Mouse (Mus musculus): ENCODE measurements around the gene BC004004.
"Not testable (repeated sequence)": the region's sequence is repeated elsewhere in the genome, so short reads cannot be mapped to it uniquely, and the experiment has no call there.

BC004004 gene

DNA sequence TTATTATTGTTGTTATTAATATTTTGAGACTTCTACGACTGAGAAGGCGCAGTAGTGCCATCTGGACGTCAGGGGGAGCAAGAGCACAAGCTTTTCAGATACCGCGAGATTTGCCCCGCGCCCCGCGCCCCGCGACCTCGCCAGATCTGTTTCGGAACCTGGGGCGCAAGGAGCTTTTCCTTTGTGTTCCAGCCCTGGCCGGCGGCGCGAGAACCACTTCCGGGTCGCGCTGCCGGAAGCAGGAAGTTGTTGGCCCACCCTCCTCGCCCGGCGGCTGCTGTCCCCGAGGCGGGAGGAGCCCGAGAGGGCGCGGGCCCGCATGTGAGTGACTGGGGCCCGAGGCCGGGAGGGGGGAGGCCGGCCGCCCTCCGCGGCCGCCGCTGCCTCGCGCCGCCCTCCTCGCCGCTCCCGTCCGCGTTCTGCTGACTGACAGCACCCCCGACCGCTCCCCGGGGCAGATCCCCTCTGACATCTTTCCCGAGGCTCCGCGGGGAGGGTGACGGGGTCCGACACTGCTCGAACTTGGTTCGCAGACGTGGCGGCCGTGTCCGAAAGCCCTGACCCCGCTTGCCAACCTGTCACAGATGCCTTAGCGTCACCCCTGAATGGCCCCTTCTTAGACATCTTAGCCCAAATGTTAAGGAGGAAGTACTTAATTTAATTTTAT is at the start of gene BC004004:
Gene BC004004, plus strand, starts transcription at position 107 of the 667 bp plus-strand sequence.
- peak; percentile 88 for ATAC-seq (ENCODE audit: insufficient number of reproducible peaks, low FRiP score, low TSS enrichment)

DNA sequence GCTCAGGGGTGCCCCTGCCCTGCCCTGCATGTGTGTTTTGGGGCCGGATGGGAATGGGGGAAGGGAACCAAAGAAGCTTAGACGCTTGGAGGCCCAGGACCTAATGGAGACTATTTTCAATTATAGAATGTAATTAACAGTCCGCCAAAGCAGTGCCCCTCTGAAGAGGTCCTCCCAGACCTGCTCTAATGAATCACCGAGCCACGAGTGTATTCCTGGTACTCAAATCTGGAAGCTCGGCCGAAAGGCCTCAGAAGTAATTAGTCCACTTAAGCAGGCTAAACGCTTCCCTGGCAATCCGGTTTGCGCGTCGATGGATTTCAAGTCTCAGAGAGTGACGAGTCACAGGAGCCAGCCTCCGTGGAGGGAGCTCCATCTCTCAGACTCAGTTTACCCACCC is 48.0 kb upstream of the BC004004 start:
- ATAC-seq (ENCODE audit: insufficient number of reproducible peaks, low FRiP score, low TSS enrichment) = no peak

DNA sequence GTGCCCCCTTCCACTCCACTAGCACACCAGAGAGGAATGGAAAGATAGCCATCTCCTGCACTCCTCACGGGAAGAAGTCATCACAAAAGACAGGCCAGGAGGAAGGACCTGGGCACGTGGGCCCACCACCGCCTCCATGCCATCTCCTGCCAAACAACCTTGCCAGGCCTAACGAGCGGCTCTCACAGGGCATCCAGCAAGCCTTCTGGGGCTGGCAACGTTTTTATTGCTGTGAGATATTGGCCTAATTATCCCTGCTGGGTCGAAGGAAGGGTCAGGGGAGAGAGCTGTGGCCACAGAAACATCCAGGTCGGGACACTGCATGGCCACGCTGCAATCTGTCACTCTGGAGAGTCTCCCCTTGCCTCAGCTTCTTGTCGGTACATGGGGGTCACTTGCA is 37.5 kb upstream of the BC004004 start:
- no peak for ATAC-seq (ENCODE audit: insufficient number of reproducible peaks, low FRiP score, low TSS enrichment)

DNA sequence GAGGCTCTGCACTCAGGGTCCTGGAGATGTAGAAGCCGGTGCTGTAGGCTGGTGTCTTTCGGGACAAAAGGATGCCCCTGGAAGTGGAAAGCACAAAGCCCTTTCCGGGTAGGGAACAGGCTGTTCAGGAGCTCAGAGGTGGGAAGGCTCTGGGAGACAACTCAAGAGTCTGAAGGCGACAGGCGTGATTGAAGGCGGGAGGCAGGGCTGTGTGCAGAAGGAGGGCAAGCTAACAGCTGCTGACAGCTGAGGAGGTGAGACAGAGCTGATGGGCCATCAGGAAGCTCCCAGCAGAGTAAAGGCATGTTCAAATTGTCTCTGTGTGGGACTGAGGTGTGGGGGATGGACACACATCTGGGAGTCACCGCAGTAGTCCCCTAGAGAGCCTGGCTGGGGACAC is 32.5 kb upstream of the BC004004 start:
- no peak for ATAC-seq (ENCODE audit: insufficient number of reproducible peaks, low FRiP score, low TSS enrichment)

DNA sequence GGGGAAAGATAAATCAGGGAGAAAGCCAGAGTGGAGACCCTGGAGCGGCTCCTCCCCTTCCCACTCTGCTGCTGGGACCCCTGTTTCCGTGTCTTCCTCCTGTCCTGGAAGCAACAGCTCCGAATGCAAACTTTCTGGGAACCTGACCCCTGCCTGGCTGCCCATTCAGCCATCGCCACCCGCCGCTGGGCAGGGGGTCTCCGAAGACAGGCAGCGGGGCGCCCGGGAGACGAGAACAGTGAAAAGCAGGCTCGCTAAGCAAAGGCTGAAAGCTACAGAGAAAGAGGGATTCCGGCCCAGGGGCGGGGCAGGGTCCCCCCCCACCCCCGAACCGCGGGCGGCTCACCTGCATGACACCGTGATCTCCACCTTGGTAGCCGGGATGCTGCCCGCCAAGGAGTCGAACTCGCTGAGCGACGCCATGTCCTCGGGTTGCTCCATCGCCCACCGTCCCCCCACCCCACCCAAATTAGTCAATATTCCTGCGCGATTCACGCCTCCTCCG is 31.3 kb upstream of the BC004004 start:
- no peak for ATAC-seq (ENCODE audit: insufficient number of reproducible peaks, low FRiP score, low TSS enrichment)

DNA sequence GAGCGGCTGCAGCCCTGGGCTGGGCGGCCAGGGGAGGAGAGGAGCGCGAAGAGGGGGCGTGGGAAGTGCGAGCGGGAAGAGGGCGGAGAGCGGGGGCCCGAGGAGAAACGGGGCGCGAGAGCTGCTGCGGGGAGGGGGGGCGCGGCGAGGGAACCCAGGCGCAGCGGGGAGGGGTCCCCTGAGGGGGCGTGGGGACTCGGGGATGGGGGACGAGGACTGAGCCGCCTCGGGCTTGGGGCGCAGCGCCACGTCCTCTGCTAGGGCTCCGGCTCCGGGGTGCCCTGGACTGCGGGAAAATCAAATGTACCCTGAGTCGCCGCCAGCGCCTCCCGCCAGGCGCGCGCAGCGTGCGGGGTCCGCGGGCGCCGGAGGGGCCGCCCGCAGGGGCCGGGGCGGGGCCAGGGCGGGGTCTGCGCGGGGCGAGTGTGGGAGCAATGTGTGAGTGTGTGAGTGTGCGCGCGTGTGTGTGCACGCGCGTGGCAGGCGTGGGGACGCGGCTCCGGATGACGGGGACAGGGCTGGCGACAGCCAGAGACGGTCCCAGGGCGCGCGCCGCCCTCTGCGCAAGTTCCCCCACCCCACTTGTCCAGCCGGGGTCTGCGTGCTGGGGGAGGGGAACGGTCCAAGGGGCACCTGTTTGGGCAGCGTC is 30.7 kb upstream of the BC004004 start, which contains the start of gene Cpne5:
Gene Cpne5, minus strand, starts transcription at position 396 of the 649 bp plus-strand sequence.
- ATAC-seq (ENCODE audit: insufficient number of reproducible peaks, low FRiP score, low TSS enrichment) = no peak

DNA sequence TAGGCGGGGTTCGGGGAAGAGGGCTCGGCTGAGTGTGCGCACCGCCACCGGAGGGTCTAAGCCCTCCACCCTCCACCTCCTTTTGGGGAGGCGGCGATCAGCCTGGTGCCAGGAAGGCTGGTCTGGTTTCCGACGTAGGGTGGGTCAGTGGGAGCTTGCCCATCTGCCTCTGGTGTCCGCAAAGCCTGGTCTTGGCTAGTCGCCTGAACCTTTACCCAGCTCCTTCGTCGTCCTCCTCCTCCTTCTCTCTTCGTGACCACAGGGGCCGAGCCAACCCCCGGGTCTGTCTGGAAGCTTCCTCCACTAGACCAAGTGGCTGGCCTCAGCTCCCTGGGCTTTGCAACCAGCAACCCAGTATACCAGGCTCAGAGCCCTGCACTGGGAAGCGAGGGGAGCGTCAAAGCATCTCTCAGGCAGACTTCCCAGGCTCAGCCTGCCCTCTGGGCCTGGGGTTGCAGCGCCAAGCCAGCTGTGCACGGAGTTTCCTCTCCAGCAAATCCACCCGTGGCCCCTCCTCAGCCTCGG is 30.1 kb upstream of the BC004004 start:
- ATAC-seq (ENCODE audit: insufficient number of reproducible peaks, low FRiP score, low TSS enrichment) = no peak

DNA sequence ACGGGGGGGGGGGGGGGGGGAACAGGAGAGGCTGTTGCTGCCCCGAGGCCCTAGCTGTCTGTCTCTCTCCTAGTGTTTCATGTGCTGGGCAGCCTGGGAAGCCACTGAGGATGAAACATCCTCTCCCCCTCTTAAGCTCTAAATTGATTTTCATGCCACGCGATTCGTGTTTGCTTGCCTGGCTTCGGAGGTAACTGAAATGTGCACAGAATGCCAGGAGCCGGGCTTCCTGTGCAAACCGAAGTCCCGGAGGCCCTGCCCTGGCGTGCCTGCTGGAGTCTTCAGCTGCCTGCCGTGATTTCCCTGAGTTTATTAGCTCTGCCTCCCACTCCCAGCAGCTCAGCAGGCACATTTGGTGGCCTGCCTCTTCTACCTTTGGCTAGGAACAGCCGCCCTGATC is 23.7 kb upstream of the BC004004 start:
- no peak for ATAC-seq (ENCODE audit: insufficient number of reproducible peaks, low FRiP score, low TSS enrichment)

DNA sequence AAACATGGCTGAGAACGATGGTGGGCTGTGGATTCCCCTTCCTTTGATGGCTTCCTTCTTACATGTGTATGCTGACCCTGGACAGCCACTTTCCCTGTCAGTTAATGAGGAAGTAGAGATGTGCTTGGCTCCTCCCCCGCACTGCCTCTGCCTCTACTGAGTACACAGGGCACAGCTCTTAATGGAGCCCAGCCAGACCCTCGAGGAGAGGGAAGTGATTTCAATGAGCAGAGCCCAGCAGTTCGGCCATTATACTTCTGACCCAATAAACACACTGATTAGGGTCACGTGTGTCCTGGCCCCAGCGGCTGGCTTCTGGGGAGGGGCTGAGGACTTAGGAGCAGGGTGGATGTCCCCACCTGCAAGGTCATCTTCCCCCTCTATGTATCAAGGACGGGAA is 22.9 kb upstream of the BC004004 start:
- ATAC-seq (ENCODE audit: insufficient number of reproducible peaks, low FRiP score, low TSS enrichment) = no peak

DNA sequence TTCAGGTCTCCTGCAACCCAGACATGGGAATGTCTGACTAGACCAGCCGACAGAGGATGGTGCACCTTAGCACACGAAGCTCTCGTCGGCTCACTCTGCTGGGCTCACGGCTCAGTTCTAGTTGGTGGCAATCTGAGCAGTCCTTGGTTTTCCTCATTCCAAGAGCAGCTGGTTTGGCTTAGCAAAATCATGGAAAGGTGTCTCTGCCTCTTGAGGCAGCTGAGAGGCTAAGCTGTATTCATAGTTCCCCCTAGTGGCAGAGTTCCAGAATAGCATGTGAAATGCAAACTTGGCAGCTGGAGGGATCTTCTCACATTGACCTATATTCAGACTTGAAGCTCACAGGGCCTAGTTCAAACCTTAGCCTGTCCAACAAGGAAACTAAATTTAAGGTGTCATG is 22.0 kb upstream of the BC004004 start:
- ATAC-seq (ENCODE audit: insufficient number of reproducible peaks, low FRiP score, low TSS enrichment) = peak; percentile 71

DNA sequence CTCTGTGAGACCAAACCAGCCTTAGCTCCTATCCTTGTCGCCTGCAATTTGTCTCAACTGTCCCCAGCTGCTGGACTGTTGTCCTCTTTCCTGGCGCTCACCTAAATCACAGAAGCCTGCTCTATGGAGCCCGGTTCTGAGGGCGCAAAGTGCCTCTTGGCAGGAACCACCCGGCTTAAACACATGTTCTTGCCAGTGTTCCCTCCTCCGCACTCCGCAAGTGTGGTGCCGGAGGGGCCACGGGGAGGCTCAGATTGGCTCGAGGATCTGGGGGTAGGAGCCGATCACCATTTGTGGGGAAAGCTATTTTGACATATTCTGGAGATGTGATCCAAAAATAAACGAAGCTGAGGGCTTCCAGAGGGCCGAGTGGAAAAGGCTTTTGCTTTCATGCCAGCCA is 20.7 kb upstream of the BC004004 start:
- no peak for ATAC-seq (ENCODE audit: insufficient number of reproducible peaks, low FRiP score, low TSS enrichment)

DNA sequence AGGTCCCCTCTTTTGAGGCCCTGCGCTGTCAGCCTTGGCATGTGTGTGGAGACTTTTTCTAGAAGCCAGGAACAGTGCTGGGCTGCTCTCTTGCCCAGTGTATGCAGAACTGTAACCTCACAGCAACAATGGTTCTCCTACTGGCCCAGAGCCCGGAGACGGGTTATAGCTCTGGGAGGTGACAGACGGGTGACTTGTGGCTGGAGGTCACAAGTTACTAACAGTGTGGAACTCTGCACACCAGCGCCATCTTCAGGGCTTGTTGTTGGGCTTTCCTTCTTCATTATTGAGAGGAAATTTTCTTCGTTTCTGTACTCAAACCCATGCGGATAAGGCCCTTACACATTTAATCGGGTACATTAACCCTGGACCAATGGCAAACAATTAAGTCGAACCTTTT is 19.1 kb upstream of the BC004004 start:
- ATAC-seq (ENCODE audit: insufficient number of reproducible peaks, low FRiP score, low TSS enrichment) = no peak

DNA sequence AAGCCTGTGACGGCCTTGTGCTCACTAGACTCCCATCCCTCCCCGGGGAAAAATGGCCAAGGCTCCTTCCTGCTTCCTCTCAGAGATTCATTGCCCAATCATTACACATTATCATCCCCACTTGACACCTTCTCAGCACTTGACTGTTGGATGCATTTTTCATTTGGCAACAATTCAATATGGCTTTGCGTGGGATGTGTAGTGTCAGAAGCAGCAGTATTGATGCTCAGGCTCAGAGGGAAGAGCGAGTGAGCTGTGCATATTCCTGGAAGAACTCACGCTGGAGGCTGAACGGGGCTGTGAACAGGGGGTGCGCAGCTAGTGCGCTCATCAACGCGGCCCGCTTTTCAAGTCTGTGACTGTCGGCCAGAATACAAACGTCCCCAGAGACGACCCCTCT is 17.6 kb upstream of the BC004004 start:
- ATAC-seq (ENCODE audit: insufficient number of reproducible peaks, low FRiP score, low TSS enrichment) = not testable (repeated sequence)

DNA sequence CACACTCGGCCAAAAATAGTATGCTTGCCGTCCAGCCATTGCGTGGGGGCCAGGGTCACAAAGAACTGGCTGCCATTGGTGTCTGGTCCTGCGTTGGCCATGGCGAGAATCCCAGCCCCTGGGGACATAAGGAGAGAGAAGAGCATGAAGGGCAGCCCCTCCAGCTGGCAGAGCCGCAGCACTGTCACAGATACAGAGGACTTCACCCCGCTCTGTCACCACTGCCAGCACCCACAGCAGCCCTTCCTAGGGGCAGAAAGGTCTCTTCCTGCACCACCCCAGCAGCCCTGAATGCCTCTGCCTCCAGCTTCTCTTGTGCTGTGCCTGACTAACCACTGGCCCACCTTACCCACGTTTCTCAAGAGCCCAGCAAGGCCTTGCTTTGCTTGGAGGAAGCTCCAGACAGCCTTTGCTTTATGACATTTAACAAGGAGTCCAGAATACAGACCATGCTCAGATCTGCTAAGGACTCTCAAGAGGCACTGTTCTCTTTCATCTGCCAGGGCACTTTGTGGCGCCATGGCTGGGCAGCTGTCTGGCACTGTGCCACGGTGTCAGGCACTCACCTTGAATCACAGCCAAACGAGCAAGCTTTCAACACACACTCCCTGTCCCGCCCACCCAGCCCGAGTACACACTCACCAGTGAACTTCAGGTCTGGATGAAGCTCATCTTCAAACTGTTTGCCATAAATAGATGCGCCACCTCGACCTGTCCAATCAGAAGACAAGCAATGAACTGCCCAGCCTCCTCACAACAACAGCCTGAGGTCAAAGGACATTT is 16.8 kb upstream of the BC004004 start:
- ATAC-seq (ENCODE audit: insufficient number of reproducible peaks, low FRiP score, low TSS enrichment) = no peak

DNA sequence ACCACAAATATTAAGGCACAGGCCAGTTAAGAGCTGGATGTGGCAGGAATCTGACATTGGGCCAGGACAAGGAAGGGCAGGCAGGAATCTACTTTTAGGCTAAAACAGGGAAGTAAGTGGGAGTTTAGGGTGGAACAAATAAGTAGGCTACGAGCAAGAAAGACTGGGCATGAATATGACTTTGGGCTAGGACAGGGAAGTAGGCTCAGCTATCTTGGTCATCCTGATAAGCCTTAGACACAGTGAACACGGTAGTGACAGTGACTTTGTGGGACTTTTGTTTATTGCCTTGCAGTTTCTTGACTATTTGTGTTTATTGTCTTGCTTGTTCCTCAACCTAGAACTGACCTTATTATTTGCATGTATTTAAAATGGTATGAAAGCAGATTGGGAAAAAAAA is 15.4 kb upstream of the BC004004 start:
- ATAC-seq (ENCODE audit: insufficient number of reproducible peaks, low FRiP score, low TSS enrichment) = no peak

DNA sequence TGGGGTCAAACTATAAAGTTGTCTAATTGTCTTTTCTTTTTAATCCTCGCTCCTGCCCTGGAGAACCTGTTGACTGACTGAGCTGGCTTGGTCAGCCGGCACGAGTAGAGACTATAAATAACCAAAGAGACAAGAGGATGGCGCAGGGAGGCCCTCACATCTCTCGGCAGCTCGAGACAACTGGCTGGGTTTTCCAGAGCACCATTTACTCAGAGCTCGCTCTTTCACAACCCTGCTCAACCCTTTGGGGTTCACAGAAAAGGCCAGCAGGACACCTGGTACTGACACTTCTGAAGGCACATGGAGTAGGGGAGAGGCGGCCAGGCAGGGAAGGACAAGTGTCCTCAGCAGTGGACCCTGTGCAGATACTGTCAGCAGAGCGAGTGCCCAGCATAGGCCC is 14.9 kb upstream of the BC004004 start:
- no peak for ATAC-seq (ENCODE audit: insufficient number of reproducible peaks, low FRiP score, low TSS enrichment)

DNA sequence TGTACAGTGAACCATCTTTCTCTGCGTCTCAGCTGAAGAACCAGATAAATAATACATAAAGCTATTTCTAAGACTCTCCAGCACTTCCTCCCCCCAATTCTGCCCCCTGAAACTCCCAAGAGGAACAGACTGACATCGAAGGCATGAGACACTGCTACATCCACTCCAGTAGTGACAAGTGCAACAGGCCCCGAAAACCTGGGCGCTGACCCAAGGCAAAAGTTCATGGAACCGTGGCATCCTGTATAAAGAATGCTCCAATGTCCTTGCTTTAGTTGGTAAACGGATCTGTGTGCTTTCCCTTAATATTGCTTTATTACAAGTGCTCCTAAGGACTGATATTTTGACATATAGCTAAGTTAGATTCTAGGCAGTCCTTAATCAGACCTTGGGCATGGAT is 13.8 kb upstream of the BC004004 start:
- not testable (repeated sequence) for ATAC-seq (ENCODE audit: insufficient number of reproducible peaks, low FRiP score, low TSS enrichment)

DNA sequence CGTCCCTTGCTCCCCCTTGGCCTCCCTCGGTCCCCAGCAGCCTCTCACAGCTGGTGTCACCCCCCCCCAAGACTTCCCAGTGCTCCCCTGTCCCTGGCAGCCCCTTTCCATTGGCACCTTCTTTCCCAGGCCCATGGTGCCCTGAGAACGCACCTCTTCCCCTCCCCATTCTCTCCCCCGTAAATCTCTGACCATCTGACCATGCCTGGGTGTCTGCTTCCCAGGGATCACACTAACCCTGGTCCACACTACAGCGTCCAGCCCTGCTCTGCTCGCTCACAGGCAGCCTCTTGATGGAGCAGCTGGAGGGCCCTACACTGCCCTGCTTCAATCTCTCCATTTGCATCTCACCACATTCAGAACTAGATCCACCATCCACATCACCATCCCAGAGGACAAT is 12.1 kb upstream of the BC004004 start:
- ATAC-seq (ENCODE audit: insufficient number of reproducible peaks, low FRiP score, low TSS enrichment) = no peak

DNA sequence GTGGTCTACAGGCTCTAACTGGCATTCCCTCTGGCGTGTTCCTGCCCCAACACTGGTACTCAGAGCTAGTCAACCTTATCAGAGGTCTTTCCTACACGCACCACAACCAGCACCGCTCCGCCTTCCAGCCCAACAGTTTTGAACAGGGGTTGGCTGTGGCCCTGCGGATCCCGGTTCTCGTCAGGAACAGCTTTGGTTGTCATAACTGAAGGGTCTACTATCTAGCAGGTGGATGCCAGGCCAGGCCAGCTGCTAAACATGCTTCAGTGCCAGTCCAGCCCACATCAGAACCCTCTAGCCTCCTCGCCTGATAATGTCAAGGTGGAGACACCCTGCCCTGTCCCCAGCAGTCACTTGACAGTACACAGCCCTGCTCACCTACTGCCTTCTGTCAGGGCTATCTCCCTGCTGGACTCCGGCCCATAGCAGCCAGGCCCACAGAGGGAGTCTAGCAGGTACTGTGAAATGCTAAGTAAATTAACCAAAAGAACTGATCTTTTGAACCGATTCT is 11.5 kb upstream of the BC004004 start:
- ATAC-seq (ENCODE audit: insufficient number of reproducible peaks, low FRiP score, low TSS enrichment) = no peak

DNA sequence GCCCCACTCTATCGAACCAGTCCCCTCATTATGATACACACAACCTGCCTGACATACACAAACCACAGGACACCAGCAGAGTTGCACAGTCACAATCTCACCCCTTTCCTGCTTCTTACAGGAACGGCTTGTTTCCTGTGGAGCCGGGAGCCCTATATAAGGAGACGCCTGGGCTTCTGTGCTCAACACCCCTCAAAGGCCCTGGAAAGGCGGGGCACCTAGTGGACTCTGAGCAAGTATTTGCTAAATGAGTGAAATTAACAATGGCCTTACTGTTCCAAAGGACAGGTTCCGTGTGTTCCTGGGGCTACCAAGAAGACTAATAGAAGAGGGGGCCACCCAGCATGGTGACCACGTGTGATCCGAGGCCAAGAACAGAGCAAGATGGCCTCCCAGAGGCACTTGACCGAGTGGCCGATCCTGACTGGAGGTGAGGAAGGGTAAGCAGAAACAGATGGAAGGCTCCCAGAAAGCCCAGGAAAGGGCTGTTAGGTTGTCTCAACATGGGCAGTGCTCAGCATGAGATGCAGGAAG is 10.5 kb upstream of the BC004004 start:
- no peak for ATAC-seq (ENCODE audit: insufficient number of reproducible peaks, low FRiP score, low TSS enrichment)

DNA sequence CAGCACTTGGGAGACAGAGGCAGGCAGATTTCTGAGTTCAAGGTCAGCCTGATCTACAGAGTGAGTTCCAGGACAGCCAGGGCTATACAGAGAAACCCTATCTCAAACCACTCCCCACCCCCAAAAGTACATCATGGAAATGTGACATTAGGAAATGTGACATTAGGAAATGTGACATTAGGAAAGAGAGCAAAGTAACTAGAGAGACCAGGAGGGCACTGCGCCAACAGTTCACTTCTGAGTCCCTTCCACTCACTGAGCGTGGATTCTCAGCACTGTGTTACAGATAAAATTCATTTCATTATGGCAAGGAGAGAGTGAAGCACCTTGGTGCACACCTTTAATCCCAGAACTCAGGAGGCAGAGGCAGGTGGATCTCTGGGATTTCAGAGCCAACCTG is 9.7 kb upstream of the BC004004 start:
- ATAC-seq (ENCODE audit: insufficient number of reproducible peaks, low FRiP score, low TSS enrichment) = no peak

Measured in cerebellum, adult (tissue).